Mouse (Mus musculus) myocyte (in vitro differentiated cells): ENCODE measurements at regions not wholly inside any gene's neighbourhood (a gene's known extent, or its start where the extent isn't known, plus 50 kb on each side); places are given as distances from the start of the nearest gene placed in this dataset.

Experiments used
- CEBPB ChIP-seq: IDR thresholded peaks from 2 replicates; pipeline ENCODE4 v1.6.1; 2011; ENCODE audit warnings: mild to moderate bottlenecking, moderate library complexity; ENCODE audit not compliant: poor library complexity, insufficient read depth, severe bottlenecking
- MAX ChIP-seq: IDR thresholded peaks from one replicate; pipeline ENCODE4 v1.6.1; 2011; ENCODE audit warnings: low read depth, mild to moderate bottlenecking, control low read depth
- MYOD1 ChIP-seq, 3 experiments: IDR thresholded peaks; one replicate each; pipeline ENCODE4 v1.6.1; 2011; ENCODE audit warnings: control low read depth in 2 of 3, low read depth in 2 of 3, mild to moderate bottlenecking in 2 of 3, moderate library complexity in 1 of 3; ENCODE audit not compliant: insufficient read length in 2 of 3, control insufficient read depth in 1 of 3
- POLR2A ChIP-seq: IDR thresholded peaks from one replicate; pipeline ENCODE4 v1.6.1; 2011; ENCODE audit warnings: low read depth, mild to moderate bottlenecking, control low read depth, moderate library complexity; ENCODE audit not compliant: insufficient read length
- REST ChIP-seq: IDR thresholded peaks from one replicate; pipeline ENCODE4 v1.6.1; 2011; ENCODE audit warnings: mild to moderate bottlenecking, control low read depth, moderate library complexity; ENCODE audit not compliant: insufficient read depth, insufficient read length
- USF1 ChIP-seq: IDR thresholded peaks from one replicate; pipeline ENCODE4 v1.6.1; 2011; ENCODE audit warnings: low read depth, mild to moderate bottlenecking, control low read depth, moderate library complexity

- TF ChIP-seq POLR2A (no peak), MYOD1 (IDR thresholded peaks at IDR 0.05; ENCODE audit: control insufficient read depth in 1 of 3, insufficient read length in 2 of 3, low read depth in 2 of 3) (no peak), MAX (no peak), USF1 (no peak), REST (no peak), CEBPB (no peak)
Measured at GRCm38 (mm10) chr10:23010201-23010600, 190.2 kb upstream of the Tcf21 start.
